Mouse (Mus musculus): Measurements from ENCODE around the gene Aspn.

GRCm38 (mm10) chr13:49538693-49539092, 5.5 kb upstream of the Aspn start:
- TF ChIP-seq CTCF (IDR thresholded peaks at IDR 0.05) (no peak), EP300 (IDR thresholded peaks at IDR 0.05; ENCODE audit: insufficient read depth, low read depth, low read length) (no peak), POLR2A (IDR thresholded peaks at IDR 0.05; ENCODE audit: insufficient read depth, low read depth, low read length) (no peak)

Data from heart, adult 2 months (tissue).